Mouse (Mus musculus) heart, postnatal 25 days (tissue): ENCODE data around the gene 2010111I01Rik. TPM values are rescaled to one million over a fixed set of nuclear protein-coding genes. Genes with fewer than 3 reads are reported as not detected.
"Not testable (repeated sequence)": the region's sequence is repeated elsewhere in the genome, so short reads cannot be mapped to it uniquely, and the experiment has no call there.

Experiments
- DNase-seq: peaks from one replicate; pipeline ENCODE4 v3.0.0; 2022; ENCODE audit warnings: low spot score
- intact Hi-C: fragments of 180-260 bp; cut with DNase I; formaldehyde crosslinking; loops from one replicate; pipeline ENCODE4 v1.15.1; 2025
- total RNA-seq, 2 experiments: library from RNA; stranded (reverse); gene quantifications; 2 replicates each; pipeline ENCODE4 v1.2.3; 2021

The 2010111I01Rik gene
- total RNA-seq, 2 experiments from 2014 or later, result 109 to 112 TPM

DNA sequence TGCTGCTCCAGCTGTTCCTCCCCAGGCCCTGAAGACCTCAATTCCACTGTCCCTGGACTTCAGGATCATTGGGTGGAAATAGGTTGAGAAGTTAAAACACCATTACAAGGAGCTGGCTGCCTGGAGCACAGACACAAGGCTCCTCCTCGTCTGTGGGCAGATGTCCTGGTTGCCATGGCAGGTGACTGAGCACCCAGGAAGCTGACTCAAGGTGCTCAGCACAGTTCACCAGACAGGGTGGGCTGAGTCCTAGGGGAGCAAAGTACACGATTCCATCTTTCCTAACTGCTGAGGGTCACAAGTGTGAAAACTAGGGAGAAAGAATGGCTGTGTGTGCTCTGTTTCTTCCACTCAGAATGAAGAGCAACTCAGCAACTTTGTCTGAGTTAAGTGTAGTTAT, 346.5 kb downstream of the 2010111I01Rik start:
- DNase-seq, result no peak

DNA sequence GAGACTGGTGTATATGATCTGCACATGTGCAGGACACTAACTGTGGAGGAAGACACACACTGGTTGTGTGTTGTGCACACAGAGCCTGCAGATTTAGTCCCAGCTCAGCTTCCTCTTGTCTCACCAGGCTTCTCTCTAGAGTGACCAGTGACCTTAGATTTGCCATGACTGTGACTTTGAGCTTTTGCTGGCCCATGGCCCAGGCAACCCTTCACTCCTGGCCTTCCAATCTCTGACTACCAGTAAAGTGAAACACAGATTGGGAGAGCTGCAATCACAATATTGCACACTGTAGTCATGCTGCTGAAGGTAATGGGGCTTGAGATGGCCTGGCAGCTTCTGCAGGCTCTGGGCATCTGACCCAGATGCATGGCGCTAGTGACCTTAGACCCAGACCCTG, 348.6 kb downstream of the 2010111I01Rik start:
- no peak for DNase-seq

More for the DNA sequence above, 346.5 kb downstream of the 2010111I01Rik start:
- intact Hi-C loops, result no loop called here

DNA sequence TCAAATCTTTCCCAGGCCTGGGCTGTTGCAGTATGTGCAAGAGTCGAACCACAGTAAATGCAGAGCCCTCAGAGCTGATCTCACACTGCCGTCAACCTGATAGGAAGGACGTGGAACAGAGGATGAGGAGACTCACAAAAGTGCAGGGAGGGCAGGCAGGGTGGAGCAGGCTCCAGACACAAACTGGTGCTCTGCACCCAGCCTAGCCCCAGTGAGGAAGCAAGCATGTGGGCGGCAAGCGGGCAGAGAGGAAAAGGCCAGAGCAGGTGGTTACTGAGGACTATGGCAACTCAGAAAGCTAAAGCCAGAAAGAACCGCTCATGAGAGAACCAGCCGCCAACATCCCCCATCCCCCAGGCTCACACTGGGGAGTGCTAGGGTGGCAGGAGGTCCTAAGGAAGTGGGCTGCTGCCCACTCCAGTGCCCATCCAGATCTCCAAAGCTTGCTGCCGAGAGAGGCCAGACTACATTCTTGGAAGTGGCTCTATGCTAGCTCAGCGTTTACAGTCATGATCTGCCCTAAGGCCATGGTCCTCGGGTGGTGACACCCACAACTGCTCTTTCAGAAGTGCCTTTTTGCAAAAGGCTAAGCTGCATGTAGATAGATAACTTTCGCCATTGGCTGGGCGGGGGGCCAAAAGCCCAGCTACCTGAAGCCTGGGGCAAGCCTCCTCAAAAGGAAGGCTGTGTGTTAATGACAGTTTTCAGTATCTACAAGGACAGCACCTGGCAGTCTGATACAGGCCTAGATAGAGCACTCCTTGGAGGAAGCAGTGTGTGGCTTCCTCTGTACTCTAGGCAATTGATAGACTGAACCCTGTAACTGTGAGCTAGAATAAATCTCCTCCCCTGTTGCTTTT, 349.3 kb downstream of the 2010111I01Rik start:
- no peak for DNase-seq
- intact Hi-C loops, result no loop called here

More for the DNA sequence above, 348.6 kb downstream of the 2010111I01Rik start:
- intact Hi-C loops, result no loop called here

DNA sequence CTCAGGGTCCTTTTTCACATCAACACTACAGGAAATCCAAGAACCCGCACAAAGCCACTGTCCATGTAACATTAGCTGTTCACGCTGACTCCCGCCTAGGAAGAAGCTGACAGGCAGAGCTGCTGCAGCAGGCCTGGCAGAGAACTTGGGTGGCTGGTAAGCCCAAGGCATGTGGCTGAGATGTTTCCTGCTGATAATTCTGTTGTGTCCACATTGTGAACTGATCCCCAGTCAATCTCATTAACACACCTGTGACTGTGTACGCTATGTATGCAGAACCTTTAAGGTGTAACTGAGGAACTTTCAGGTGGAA, 349.9 kb downstream of the 2010111I01Rik start:
- DNase-seq, result no peak
- intact Hi-C loops, result no loop called here

DNA sequence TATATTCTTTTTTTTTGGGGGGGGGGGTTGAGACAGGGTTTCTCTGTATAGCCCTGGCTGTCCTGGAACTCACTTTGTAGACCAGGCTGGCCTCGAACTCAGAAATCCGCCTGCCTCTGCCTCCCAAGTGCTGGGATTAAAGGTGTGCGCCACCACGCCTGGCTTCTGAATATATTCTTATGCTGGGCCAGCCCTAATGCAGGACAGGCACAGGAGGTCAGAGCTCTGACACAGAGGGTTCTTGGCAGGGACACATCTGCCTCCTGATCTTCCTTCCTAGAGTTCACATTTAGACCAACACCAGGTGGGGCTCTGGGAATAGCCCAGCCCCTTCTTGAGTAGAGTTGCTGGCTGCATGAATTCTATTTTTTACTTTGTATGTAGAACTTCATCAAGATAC, 350.4 kb downstream of the 2010111I01Rik start:
- intact Hi-C loops, DNase-seq: not testable (repeated sequence)

DNA sequence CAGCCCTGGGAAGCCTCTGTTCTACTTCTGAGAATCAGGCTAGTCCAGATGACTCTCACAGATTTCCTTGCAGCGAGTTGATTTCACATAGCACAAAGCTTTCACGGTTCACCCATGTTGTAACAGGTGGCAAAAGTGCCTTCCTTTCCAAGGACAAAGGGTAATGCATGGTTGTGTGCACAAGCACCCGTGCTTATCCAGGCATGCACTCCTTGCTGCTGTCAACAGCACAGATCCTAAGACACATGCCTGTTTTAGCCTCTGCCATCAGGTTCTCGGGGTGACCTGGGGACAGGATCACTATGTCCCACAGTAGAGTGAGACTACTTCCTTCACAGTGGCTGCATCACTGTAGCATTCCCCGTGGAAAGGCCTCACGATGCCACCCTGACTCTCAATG, 351.1 kb downstream of the 2010111I01Rik start:
- intact Hi-C loops, result no loop called here
- no peak for DNase-seq

DNA sequence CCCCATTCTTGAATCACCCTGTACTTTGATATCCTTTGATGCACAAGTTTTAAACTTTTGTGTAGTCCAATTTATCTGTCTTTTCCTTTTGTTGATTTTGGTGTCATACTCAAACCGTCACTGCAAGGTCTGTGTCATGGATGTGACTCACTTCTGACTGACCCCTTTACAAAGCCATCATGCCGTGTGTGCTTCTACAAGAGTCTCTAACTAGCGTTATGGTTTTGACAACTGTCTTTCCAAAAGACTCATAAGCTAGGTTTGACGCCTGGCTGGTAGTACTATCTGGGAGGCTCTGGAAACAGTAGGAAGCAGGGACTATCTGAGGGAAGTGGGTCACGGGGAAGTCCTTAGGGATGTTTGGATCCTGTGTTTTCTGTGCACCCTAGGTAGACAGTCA, 351.7 kb downstream of the 2010111I01Rik start:
- DNase-seq, result no peak
- intact Hi-C loops, result no loop called here

DNA sequence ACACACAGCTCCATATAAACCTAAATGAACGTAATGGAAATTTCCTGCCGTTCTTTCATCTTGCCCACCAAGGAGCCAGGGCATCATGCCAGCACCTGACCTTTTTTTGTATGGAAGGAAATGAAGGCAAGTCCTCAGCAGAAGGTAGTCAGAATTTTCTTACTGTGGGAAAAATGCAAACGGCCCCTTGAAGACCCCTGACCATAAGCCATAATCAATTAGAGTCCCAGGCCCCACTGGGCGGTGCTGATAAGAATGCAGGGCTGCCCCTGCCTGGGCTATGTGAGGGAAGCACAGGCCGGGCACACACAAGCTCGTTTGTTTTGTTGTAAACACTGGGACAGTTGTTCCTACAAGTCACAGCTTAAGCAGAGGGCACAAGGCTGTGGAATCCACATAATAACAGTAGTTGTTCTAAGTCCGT, 353.0 kb downstream of the 2010111I01Rik start:
- DNase-seq, result no peak
- intact Hi-C loops, result no loop called here

DNA sequence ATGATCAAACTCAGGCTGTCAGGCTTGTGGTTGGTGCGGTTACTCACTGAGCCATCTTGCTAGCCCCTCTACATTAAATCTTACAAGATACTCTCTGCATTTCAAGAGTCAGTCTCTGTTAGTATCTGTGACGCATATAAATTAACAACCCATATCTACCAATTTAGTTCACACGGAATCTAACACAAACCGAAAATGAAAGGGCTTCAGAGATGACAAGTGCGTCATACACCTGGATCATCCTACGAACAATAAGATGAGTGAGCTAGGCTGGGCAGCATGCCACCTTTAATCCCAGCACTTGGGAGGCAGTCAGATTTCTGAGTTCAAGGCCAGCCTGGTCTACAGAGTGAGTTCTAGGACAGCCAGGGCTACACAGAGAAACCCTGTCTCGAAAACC, 355.1 kb downstream of the 2010111I01Rik start:
- DNase-seq, result no peak
- intact Hi-C loops, result no loop called here

DNA sequence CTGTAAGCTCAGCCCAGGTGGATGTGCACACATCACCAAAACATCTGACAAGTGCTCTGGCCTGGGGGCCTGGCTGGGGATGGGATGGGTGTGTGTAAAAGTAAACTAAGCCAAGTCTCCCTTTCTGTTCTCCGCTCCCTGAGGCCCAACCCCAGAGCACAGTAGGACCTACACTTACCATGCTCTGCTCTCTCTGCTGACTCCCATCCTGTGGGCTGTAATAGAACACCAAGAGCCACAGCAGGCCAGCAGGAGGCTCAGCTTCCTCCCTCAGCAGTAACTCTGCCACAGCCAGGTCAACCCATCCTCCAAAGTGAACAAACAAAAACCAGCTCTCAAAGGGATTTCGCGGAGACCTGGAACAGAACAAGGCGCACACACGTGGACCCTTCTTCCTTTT, 357.0 kb downstream of the 2010111I01Rik start:
- no peak for DNase-seq
- intact Hi-C loops, result no loop called here

DNA sequence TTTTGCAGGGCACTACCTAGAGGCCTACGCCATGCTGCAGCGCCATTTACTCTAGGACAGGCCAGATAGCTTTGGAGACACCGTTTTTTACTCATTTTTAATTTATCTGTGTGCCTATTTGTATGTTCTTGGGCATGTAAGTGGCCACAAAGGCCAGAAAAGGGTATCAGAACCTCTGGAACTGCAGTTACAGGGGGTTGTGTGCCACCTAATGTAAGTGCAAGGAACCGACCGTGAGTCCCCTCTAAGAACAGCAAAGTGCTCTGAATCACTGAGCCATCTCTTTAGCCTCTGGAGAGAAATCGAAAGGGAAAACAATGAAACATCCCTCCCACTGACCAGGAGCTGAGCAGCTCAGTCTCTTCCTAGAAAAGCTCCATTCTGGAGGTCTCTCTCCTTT, 358.1 kb downstream of the 2010111I01Rik start:
- intact Hi-C loops, result no loop called here
- DNase-seq, result no peak

DNA sequence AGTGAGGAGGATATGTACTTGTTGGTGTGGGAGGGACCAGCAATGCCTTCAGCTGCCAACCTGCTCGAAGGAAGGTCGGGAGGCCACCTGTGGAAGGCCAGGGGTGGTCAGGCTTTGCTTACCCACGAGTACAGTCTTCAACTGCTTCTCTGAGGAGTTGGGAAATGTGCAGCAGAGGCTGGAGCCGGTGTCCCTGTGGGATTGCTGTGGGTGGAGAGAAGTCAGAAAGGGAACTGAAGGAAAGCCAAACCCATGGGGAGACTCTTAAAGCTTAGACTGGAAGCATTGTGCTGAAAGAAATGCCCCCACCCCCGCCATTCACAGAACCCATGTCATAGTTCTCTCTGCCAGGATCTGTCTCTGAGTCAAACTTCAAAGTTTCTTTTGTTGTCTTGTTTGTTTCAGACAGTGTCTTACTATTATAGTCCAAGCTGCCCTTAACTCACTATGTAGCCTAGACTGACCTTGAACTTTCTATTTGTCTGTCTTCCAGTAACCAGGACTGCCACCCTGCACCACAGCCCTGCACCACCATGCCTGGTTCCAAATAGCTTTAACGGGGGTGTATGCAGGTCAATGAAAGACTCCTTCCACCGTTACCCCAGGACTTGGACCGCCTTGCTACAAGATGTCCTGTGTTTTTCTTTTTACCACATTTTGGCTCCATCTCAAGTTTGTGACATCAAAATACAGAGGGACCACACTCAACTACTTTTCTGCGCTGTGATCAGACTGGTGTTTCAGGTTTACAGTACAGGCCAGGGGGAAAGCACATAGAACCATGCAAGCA, 358.8 kb downstream of the 2010111I01Rik start:
- intact Hi-C loops, result no loop called here
- no peak for DNase-seq

DNA sequence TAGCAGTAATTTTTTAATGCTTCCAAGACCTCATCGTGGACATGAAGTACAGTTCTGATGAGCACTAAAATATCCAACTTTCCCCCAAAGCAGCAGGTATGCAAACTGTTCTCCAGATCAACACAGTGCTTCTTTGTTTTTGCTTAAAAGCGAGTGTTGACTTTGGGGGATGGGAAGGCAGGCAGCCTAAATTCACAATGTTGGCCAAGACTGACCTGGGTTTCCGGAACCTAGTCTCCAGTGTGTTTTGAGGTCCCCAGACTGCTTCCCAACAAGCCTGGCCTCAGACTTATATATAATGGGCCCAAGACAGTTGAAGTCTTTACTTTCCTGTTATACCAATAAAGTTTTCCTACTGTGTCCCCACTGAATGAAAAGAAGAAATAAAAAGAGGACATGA, 359.6 kb downstream of the 2010111I01Rik start:
- DNase-seq, result no peak
- intact Hi-C loops, result no loop called here

DNA sequence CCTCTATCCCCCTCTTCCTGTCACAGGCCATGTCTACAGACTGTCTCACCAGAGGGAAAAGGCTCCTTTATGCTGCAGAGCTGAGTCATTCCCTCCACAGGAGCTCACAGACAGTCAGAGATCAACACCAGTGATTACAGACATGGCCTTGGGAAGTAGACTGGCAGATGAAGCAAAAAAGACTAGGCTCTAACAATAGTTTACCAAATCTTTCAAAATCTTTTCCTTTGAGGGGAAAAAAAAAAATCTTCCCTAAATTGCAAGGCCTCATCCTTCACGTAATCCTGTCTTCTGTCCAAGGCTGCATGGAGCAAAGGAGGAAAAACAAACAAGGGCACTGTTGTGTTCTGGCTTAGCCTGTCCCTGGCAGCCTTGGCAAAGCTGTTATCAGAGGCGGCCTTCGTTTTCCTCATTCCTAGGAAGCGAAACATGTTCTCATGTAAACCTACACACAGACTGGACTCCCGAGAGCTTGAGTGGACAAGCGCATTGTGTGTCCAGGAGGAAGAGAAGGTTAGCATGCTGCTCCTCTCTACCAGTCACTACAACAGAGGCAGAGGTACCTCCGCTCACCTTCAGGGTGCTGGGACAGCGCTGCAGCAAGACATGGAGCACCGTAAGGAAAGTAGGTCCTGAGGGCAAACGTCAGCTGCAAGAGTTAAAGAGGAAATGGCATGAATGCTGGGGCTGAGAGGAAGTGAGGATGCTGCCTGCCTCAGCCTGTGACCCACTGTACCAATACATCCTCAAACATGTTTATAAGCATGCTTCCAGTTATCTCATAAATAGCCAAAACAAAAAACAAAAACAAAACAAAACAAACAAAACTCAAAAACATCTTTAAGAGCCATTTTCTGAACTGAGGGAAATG, 360.5 kb downstream of the 2010111I01Rik start:
- intact Hi-C loops, result loop anchor here (5.0 kb wide), 1 partner anchor 218 kb away; no protein-coding TSS in a partner anchor
- DNase-seq, result no peak

DNA sequence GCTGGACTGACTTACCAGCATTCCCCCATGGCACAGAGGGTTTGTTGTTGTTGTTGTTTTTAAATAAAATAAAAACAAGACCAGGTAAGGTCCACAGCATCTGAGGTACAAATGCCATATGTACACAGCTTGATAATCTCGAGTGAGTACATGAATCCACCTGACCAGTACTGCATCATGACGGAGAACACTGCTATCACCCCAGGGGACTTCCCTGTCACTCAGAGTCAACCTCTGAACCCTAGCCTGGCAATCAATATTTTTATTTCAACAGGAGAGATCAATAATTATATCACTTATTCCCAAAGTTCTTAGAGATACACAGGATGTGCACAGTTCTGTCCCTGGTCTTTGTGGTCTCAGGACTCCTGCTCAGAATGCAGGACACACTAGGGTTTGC, 361.3 kb downstream of the 2010111I01Rik start:
- intact Hi-C loops, result loop anchor here (5.0 kb wide), 1 partner anchor 219 kb away; no protein-coding TSS in a partner anchor
- DNase-seq, result no peak

DNA sequence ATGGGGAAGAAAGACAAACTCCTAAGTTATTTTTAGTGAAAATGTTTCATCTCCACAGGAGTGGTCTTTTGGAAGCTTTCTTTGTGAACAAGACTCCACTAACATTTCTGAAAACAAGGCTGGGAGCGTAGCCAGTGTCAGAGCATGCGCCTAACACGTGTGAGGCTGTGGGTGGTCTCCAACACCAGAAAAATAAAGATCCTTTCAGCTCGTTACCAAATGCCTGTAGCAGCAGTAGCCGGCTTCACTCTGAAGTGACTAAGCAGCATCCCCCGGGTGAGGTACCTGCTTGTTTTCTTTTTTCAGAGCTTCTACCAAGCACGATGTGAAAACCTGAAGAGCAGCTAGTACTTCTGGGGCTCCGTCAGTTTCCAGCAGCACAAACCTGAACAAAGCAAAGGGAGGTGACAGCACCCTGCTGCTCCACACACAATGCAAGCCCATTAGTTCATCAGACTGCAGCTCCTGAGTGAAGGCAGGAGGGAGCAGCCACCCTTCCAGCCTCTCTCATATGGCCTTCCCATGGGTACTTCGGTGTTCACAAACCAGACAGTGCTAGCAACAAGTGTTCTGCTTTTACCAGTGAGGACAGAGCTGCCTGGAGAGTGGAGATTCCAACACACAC, 365.7 kb downstream of the 2010111I01Rik start:
- no peak for DNase-seq
- intact Hi-C loops, result loop anchor here (2.0 to 5.0 kb wide), 3 partner anchors 93 to 404 kb away; no protein-coding TSS in a partner anchor

DNA sequence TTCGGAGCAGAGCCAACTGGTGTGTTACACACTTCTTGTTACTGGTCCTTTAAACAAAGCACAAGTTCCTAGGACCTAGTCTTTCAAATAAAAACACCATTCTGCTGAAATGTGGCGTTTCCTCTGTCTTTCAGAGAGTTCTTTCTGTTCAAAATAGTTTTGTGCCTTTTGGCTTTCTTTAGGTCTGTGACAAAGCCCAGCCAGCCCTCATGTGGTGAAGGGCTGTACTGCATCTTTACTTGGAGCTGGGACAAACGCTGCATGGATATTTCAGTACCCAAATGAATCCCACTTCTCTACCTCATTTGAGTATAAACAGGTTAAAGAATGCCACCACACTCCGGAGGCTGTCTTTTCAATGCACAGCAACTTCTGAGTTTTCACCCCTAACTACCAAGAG, 366.7 kb downstream of the 2010111I01Rik start:
- no peak for DNase-seq
- intact Hi-C loops, result loop anchor here (2.0 to 5.0 kb wide), 3 partner anchors 94 to 405 kb away; no protein-coding TSS in a partner anchor

DNA sequence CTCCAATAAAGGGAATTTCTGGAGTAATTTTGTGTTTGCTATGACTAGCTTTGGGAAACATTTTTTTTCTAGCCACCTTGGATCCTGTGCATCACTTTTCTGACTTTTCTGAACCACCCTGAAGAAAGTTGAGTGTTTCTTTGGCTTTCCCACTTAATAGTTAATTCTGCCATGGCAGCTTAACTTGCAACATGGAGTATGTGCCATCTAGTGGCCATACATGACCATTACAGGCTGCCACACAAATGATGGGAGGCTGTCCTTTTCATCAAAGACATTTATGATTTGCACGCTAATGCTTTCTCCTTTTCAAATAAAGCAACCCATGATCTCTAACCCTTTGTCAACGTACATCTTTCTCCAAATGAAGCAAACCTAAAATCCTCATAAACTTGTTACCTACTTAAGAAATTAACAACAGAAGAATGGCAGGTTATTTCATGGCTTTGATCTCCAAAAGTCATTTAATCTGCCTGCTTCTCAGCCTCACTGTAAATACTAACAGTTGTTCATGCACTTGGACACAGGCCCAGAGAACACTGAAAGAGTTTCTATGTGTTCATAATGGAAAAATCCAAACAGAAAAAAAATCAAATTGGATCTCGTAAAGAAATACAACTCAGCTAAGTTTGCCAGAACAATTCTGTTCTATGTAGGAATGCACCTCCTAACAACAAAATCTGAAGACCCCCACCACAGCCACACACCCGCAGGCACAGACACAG, 368.0 kb downstream of the 2010111I01Rik start:
- DNase-seq, result no peak
- intact Hi-C loops, result loop anchor here (1.0 to 5.0 kb wide), 4 partner anchors 95 to 410 kb away; no protein-coding TSS in a partner anchor
